Mouse (Mus musculus) hematopoietic stem cell, adult 5-6 weeks (primary cell): ENCODE results near the gene Mef2a. TPM values are rescaled to one million over a fixed set of nuclear protein-coding genes. Genes with fewer than 3 reads are reported as not detected.

ENCODE experiments used
- ATAC-seq, 2 experiments: fragments of 125-278 bp in 1 of 2; replicated peaks in 1 of 2; 2 replicates each; pipeline ENCODE4 v1.8.0; 2016 to 2017; ENCODE audit warnings: inconsistent platforms in 2 of 2, mild to moderate bottlenecking in 2 of 2, moderate number of reproducible peaks in 2 of 2, low read depth in 1 of 2, moderate TSS enrichment in 1 of 2; ENCODE audit not compliant: low FRiP score in 2 of 2, poor library complexity in 2 of 2, severe bottlenecking in 2 of 2, insufficient read depth in 1 of 2, low TSS enrichment in 1 of 2
- total RNA-seq: library from RNA; stranded (forward); fragments of 172-1452, 232-1000 nt; gene quantifications from 2 replicates; pipeline ENCODE4 v1.2.3, GENCODE M21; 2017

Gene Mef2a
- total RNA-seq, 1 experiment from 2014 or later = 48.7 TPM

DNA sequence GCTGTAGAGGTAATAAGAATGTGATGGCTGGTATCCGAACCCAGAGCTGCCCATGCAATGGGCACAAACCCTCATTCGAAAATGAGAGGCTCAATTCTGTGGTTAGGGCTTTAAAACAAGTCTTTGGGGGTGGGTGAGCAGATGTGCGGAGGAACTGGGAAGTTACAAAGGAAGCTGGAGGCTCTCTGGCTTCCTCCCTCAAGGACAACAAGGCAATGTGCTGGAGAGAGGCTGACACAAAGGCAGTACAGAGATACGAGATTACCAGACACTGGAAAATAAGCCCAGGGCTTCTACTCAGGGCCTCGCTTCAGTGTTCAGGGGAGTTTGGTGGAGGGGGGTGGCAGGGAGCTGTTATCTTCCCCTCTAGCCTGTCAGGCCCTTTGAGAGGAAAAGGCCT, 1.3 kb upstream of the Mef2a start:
- peak; percentile 23 to 33 for ATAC-seq

DNA sequence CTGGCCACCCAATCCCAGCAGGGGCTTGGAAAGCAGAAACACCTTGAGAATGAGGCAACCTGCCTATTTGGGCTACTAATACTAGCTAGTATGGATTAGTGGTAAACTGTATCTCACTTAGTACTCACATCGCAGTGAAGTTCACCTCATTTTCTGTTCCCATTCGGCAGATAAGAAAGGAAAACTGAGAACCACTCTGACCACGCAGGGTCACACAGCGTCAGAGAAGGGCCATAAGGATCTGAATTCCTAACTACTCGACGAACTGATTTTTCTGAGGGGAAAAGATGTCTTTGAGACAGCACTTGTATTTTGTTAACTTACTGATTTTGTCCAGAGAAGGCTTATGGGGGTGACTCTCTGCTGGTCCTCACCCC, 914 bp upstream of the Mef2a start:
- no peak for ATAC-seq

DNA sequence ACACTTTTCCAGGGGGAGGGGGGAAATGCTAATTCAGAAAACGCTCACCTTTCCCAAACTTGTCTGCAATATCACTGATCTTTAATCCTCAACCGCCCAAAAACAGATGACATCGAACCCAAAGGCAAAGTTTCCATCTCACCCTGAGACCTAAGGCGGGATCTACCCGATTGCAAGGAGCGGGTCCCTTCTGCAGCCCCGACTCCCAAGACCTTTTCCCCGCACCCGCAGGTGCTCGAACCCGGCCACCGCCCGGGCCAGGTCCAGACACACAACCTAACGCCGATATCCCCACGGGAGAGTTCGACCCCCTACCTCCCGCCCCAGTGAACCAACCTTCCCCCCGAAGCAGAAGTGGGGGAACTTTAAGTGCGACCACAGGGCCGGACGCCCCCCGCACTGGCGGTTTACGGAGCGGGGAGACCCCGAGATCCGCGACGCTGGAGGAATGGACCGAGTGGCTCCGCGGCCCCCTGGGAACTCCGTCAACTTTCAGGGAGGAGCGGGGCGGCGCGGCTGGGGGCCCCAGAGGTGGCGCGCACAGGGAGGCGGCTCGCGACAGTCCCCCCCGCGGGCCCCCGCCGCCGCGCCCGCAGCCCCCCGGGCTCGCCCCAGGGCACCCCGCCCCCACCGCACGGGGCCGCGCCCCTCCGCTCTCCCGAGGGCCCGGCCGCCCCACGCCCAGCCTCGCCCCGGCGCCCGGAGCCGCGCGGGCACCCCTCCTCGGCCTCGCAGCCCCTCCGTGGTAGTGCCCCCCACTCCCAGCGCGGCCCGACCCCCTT, 576 bp downstream of the Mef2a start:
- no peak for ATAC-seq

GRCm38 (mm10) chr7:67371351-67371890, 1.2 kb downstream of the Mef2a start:
- no peak for ATAC-seq

GRCm38 (mm10) chr7:67369645-67370044, 3.0 kb downstream of the Mef2a start:
- ATAC-seq = no peak

DNA sequence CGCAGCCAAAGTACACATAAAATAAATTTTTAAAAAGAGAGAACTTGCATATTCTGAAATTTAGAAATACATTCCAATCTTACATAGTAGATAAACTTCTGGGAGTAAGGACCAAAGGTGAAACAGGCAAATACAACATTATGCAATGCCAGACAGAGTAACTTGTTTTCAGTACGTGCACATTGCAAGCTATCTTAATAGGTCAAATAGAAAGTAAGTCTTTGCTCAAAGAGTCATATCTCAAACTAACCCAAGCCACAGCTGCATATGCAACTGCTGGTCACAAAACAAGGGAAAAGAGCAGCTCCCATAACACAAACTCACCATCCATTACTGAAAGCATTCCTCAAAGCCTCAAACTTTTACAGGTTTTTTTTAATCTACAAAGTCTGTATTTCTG, 4.3 kb downstream of the Mef2a start:
- no peak for ATAC-seq

- no peak for ATAC-seq
Measured at GRCm38 (mm10) chr7:67360588-67360987, 12.1 kb downstream of the Mef2a start.

GRCm38 (mm10) chr7:67359863-67360262, 12.8 kb downstream of the Mef2a start:
- peak in 1 of 2 experiments; percentile 10; a peak in 1 of 4 replicates for ATAC-seq

- no peak for ATAC-seq
Measured at GRCm38 (mm10) chr7:67355870-67356269, 16.8 kb downstream of the Mef2a start.

GRCm38 (mm10) chr7:67353667-67354066, 19.0 kb downstream of the Mef2a start:
- peak; percentile 29 to 62; a peak in 1 of 4 replicates for ATAC-seq

GRCm38 (mm10) chr7:67352989-67353388, 19.7 kb downstream of the Mef2a start:
- no peak for ATAC-seq

DNA sequence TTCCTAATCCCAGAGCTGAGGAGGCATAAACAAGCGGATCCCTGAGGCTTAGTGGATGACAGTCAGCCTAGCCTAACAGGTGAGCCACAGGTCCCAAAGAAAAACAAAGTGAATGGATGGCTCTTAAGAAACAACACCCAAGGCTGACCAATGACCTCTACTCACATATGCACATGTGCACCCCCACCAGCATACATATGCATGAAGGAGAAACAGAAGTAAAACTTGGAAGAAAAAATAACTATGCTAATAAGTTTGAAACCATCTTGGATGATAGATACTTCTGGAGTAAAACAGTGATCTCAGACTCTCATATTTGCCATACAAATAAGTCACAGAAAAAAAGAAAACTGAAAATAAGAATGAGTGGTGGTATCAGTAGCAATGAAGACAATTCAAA, 28.2 kb downstream of the Mef2a start:
- ATAC-seq = no peak

GRCm38 (mm10) chr7:67342067-67342625, 30.5 kb downstream of the Mef2a start:
- no peak for ATAC-seq

DNA sequence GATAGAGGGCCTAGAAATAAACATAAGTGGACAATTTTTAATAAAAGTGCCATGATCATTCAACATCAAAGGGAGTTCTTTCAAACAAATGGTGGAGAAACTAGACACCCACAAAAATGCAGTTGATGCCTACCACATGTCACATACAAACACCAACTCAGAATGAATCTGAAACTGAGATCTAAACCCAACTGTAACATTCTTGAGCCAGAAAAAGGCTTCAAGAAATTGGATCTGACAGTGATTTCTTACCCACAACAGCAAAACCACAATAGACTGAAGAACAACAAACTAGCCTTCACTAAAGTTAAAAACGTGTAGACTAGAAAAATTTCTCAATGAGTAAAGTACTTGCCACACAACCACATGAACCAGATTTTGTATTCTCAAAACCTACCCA, 52.3 kb downstream of the Mef2a start:
- ATAC-seq = no peak

DNA sequence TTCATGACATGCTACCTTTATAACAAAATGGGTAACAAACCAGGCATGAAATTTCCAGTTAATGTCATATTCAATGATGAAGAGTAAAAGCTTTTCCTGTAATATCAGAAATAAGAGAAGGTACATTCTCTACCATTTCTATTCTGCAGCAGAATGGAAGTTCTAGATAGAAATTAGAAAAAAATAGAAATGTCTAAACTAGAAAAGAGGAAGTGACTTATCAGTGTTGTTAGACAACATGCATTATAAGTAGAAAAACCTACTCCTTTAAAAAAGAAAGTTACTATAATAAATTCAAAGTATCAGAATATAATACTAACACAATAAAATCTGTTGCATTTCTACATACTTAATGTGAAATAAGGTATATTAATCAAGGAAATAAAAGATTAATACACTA, 54.0 kb downstream of the Mef2a start:
- no peak for ATAC-seq

DNA sequence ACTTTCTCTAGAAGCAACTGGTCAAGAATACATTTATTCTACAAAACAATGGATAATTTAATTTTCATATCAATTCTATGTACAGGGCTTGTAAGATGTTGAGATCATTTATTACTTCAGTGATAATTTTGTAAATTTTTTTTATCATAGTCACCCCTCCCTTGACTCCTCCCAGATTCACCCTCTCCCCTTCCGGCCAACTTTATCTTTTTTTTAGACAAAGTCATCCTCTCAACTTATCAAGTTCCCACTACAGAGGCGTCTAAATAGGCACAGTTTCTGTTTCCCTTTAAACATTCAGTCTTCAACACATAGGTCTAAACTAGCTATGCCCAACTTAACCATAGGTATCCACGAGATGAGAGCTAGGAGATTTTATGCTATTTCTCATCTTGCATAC, 59.5 kb downstream of the Mef2a start:
- ATAC-seq = no peak

GRCm38 (mm10) chr7:67310151-67310550, 62.5 kb downstream of the Mef2a start:
- no peak for ATAC-seq

GRCm38 (mm10) chr7:67308102-67308501, 64.6 kb downstream of the Mef2a start:
- ATAC-seq = no peak

- ATAC-seq = no peak
Measured at GRCm38 (mm10) chr7:67307078-67307477, 65.6 kb downstream of the Mef2a start.
